Comparison of ENCODE assay signal across 23 mouse cellular contexts in the genomic region with DNA sequence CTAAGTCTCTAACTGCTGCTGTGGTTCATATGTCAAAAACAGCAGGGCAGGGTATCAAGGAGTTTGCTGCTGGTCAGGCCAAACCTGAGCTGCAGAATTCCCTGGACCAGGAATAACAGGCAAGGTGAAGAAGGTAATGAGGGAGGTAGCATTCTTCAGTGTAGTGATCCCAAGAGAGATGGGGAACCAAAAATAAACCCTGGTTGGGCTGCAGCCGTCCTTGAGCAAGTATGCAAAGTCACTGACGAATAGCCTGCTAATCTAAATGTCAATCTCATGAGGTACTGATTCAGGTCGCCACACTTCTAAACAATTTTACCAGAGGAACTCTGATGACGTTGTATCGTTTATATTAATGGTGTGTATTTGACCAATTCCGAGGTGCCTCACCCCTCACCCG.
"Had no signal": no experiment of that assay in that cellular context is flagged by ENCODE, and none has a peak within 500 bp of the region (broad histone marks: within the 10 kb centered on the region; RNA-seq: fewer than 3 reads in every experiment).

No protein-coding gene starts in this region.

- H3K27me3 ChIP-seq: limb, embryonic 13.5 days; liver, embryonic 12.5 days; liver, embryonic 15.5 days; lung, embryonic 15.5 days; megakaryocyte, embryonic 14.5 days; midbrain, embryonic 13.5 days; neural tube, embryonic 13.5 days had no signal

- H3K4me2 ChIP-seq: limb, embryonic 13.5 days; liver, embryonic 12.5 days; liver, embryonic 15.5 days; lung, embryonic 15.5 days; midbrain, embryonic 13.5 days; neural tube, embryonic 13.5 days had no signal

- H3K9ac ChIP-seq: limb, embryonic 13.5 days; liver, embryonic 12.5 days; liver, embryonic 15.5 days; lung, embryonic 15.5 days; midbrain, embryonic 13.5 days; neural tube, embryonic 13.5 days had no signal

- H3K9me3 ChIP-seq: limb, embryonic 10.5 days; limb, embryonic 13.5 days; liver, embryonic 12.5 days; liver, embryonic 15.5 days; lung, embryonic 15.5 days; megakaryocyte, embryonic 14.5 days; midbrain, embryonic 10.5 days; midbrain, embryonic 13.5 days; neural tube, embryonic 13.5 days had no signal

- ATAC-seq: inflammation-experienced regulatory T-cells, adult 6 months; intestine, embryonic 16.5 days; liver, embryonic 12.5 days; midbrain, embryonic 13.5 days; midbrain, embryonic 16.5 days had no signal

- H3K4me3 ChIP-seq: layer of hippocampus, adult 2 months; limb, embryonic 10.5 days; limb, embryonic 13.5 days; liver, embryonic 12.5 days; liver, embryonic 15.5 days; lung, embryonic 15.5 days; megakaryocyte, embryonic 14.5 days; midbrain, embryonic 10.5 days; midbrain, embryonic 13.5 days; myocyte; neural tube, embryonic 13.5 days had no signal

- H3K36me3 ChIP-seq: limb, embryonic 13.5 days; liver, embryonic 12.5 days; liver, embryonic 15.5 days; lung, embryonic 15.5 days; midbrain, embryonic 10.5 days; midbrain, embryonic 13.5 days; neural tube, embryonic 13.5 days had no signal

- DNase-seq: layer of hippocampus, adult 9-11 months; liver; lung, adult 18-20 months; lung, postnatal 10 days; lung, postnatal 36 days; thymus, adult 2 months; thymus, postnatal 14 days; thymus, postnatal 4 days had no signal

- H3K4me1 ChIP-seq: limb, embryonic 10.5 days; limb, embryonic 13.5 days; liver, embryonic 12.5 days; liver, embryonic 15.5 days; lung, embryonic 15.5 days; megakaryocyte, embryonic 14.5 days; midbrain, embryonic 13.5 days; neural tube, embryonic 13.5 days had no signal

- H3K27ac ChIP-seq: layer of hippocampus, adult 2 months; limb, embryonic 10.5 days; limb, embryonic 13.5 days; liver, embryonic 12.5 days; liver, embryonic 15.5 days; lung, embryonic 15.5 days; midbrain, embryonic 10.5 days; midbrain, embryonic 13.5 days; neural tube, embryonic 13.5 days; stomach, postnatal 0 days had no signal
